Mouse (Mus musculus): ENCODE results near the gene Cdca4. TPM values are rescaled to one million over a fixed set of nuclear protein-coding genes. Genes with fewer than 3 reads are reported as not detected.

Cdca4 gene
- polyA plus RNA-seq, 1 experiment from 2014 or later, result 56.6 TPM

DNA sequence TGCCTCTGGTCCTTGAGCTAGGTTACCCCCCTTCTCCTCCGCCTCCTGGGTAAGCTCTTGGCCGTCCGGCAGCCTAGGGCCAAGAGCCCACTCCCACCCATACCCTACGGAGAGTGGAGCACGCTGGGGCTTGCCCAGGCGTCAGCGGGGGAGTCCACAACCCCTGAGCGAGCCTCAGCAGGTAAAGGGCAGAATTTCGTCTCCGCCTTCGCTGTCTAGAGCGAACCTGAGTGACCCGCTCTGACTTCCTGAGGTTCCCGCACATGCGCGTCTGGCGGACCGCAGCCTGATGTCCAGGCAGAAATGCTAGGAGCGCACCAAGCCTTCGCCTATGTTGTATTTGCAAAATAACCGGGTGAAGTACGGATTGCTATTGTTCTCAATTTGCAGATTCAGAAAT, 45.0 kb upstream of the Cdca4 start:
- Histone ChIP-seq H3K9ac (ENCODE audit: low read depth, low read length) (peak overlapping the region; percentile 43; the same call in 1 of the 2 replicates), H3K36me3 (ENCODE audit: insufficient read depth, low read length) (no peaks in the 10 kb centered on the region), H3K4me3 (replicated peaks; ENCODE audit: low read depth, low read length) (peak overlapping the region; percentile 20), H3K4me2 (ENCODE audit: low read length) (peak overlapping the region; percentile 58), H3K27ac (no peak overlapping the region), H3K4me1 (replicated peaks; ENCODE audit: insufficient read depth, low read length) (peaks cover 30% of the 10 kb centered on the region; the same call in 1 of the 2 replicates), H3K9me3 (replicated peaks; ENCODE audit: low read length) (no peaks in the 10 kb centered on the region), H3K27me3 (ENCODE audit: insufficient read depth, low read length) (peaks cover 46% of the 10 kb centered on the region)
- DNase-seq (ENCODE audit: low spot score) (no peak), ATAC-seq (replicated peaks; ENCODE audit: low FRiP score, low read depth) (0 out of 2 replicates have a peak, but pooled peaks have one; percentile 25)
- 12% methylated on average over 22 of the region's 22 CpGs for WGBS
- no peak for TF ChIP-seq CTCF (IDR thresholded peaks at IDR 0.05; ENCODE audit: low read depth)

DNA sequence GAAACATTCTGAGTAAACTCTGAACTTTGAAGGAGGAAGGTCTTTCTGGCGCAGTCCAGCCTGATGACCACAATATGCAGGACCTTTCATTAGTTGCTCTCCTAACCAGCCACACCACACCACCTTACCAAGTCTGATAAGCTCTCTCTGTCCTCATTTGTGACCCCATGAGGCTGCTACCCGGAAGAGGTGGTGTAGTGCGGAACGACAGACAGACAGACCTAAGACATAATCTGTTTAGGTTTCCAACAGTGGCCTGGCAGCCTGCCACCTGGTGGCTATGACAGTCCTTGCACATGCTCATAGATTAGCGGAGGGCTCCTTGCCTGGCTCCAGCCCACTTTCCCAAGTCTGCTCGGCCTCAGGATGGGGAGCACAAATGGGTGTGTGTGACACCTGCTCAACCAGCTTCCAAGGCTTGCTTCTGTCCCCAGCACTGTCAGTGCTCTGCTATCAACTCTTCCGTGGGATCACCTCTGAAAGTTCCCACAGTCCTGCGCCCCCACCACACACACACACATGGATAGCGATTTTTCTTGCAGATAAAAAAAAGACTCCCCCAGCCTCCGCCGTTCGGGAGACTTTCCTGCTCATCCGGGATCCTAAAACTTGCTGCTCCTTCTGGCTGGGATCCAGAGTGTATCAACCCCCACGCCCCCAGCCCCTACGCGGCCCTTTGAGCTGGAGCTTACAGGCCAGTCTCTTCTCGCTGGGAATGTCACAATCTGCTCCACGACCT, 44.4 kb upstream of the Cdca4 start:
- Histone ChIP-seq H3K4me2 (ENCODE audit: low read length) (peak overlapping the region; percentile 58), H3K4me1 (replicated peaks; ENCODE audit: insufficient read depth, low read length) (peaks cover 30% of the 10 kb centered on the region; the same call in 1 of the 2 replicates), H3K36me3 (ENCODE audit: insufficient read depth, low read length) (no peaks in the 10 kb centered on the region), H3K27ac (no peak overlapping the region), H3K4me3 (replicated peaks; ENCODE audit: low read depth, low read length) (peak overlapping the region; percentile 20), H3K9me3 (replicated peaks; ENCODE audit: low read length) (no peaks in the 10 kb centered on the region), H3K27me3 (ENCODE audit: insufficient read depth, low read length) (peaks cover 42% of the 10 kb centered on the region), H3K9ac (ENCODE audit: low read depth, low read length) (peak overlapping the region; percentile 43; the same call in 1 of the 2 replicates)
- DNase-seq (ENCODE audit: low spot score) (peak; percentile 84), ATAC-seq (replicated peaks; ENCODE audit: low FRiP score, low read depth) (0 out of 2 replicates have a peak, but pooled peaks have one; percentile 27)
- peak; percentile 93 for TF ChIP-seq CTCF (IDR thresholded peaks at IDR 0.05; ENCODE audit: low read depth)
- 14% methylated on average over 18 of the region's 18 CpGs for WGBS

DNA sequence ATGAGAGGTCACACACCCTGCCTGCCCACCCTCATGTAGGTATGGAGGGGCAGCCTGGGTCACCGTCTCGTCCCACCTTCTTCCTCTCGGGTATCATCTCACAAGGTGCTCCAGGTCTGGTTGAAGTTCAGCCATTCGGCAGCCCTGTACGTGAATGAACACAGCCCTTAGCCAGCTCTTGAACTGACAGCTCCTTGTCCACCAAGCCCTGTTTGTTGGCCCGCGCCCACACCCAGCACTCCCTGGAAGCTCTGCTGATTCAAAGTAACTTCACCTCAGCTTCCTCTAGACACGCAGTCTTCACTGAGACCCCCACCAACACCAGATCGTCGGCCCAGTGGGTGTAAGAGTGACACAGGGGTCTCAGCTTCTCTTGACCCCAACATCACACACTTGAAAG, 43.8 kb upstream of the Cdca4 start:
- no peak for TF ChIP-seq CTCF (IDR thresholded peaks at IDR 0.05; ENCODE audit: low read depth)
- Histone ChIP-seq H3K9me3 (replicated peaks; ENCODE audit: low read length) (no peaks in the 10 kb centered on the region), H3K4me2 (ENCODE audit: low read length) (no peak overlapping the region), H3K9ac (ENCODE audit: low read depth, low read length) (no peak overlapping the region), H3K4me3 (replicated peaks; ENCODE audit: low read depth, low read length) (no peak overlapping the region), H3K4me1 (replicated peaks; ENCODE audit: insufficient read depth, low read length) (peaks cover 28% of the 10 kb centered on the region; the same call in 1 of the 2 replicates), H3K27me3 (ENCODE audit: insufficient read depth, low read length) (peaks cover 36% of the 10 kb centered on the region), H3K36me3 (ENCODE audit: insufficient read depth, low read length) (no peaks in the 10 kb centered on the region), H3K27ac (no peak overlapping the region)
- DNase-seq (ENCODE audit: low spot score) (no peak), ATAC-seq (replicated peaks; ENCODE audit: low FRiP score, low read depth) (no peak)
- WGBS, result 82% methylated on average over 10 of the region's 10 CpGs

DNA sequence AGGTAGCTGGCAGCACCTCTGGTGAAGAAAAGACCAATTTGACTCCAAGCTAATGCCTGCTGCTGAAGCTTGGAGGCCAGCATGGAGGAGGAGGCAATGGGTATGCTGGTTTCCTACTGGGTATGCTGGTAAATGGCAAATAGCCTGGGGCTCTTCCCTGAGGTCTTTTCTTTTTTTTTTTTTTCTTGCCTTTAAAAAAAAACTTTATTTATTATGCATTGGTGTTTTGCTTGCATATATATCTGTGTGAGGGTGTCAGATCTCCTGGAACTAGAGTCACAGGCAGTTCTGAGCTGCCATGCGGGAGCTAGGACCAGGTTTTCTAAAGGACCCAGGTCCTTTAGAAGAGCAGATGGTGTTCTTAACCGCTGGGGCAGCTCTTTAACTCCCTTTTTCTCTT, 42.0 kb upstream of the Cdca4 start:
- no peak overlapping the region for H3K4me2 ChIP-seq (ENCODE audit: low read length)
- no peak overlapping the region for H3K27ac ChIP-seq
- H3K27me3 ChIP-seq (ENCODE audit: insufficient read depth, low read length), result peaks cover 23% of the 10 kb centered on the region
- H3K9me3 ChIP-seq (replicated peaks; ENCODE audit: low read length), result no peaks in the 10 kb centered on the region
- no peak for DNase-seq (ENCODE audit: low spot score)
- no peaks in the 10 kb centered on the region for H3K36me3 ChIP-seq (ENCODE audit: insufficient read depth, low read length)
- no peak overlapping the region for H3K4me3 ChIP-seq (replicated peaks; ENCODE audit: low read depth, low read length)
- no peak overlapping the region for H3K9ac ChIP-seq (ENCODE audit: low read depth, low read length)
- no peak for TF ChIP-seq CTCF (IDR thresholded peaks at IDR 0.05; ENCODE audit: low read depth)
- no peak for ATAC-seq (replicated peaks; ENCODE audit: low FRiP score, low read depth)
- WGBS, result 76% methylated on average over 2 of the region's 2 CpGs
- H3K4me1 ChIP-seq (replicated peaks; ENCODE audit: insufficient read depth, low read length), result peaks cover 19% of the 10 kb centered on the region; the same call in 1 of the 2 replicates

DNA sequence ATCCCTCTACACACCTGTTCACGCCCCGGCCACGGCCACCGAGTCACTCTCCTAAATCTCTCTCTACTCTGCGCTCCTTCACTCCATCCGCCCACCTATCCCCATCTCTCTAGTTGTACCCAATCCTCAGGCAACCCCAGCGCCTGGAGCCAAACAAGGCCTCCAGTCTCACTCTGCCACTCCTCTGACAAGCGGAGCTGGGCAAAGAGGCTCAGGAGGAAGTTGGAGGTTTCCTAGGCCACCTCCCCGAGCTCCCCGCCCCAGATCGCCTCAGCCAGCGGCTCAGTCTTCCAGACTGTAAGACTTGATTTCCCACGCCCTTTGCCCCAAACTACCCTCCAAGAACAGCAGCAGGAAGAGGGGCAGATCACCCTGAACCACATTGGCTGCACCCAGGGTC, 41.6 kb upstream of the Cdca4 start:
- no peak for ATAC-seq (replicated peaks; ENCODE audit: low FRiP score, low read depth)
- 52% methylated on average over 13 of the region's 13 CpGs for WGBS

DNA sequence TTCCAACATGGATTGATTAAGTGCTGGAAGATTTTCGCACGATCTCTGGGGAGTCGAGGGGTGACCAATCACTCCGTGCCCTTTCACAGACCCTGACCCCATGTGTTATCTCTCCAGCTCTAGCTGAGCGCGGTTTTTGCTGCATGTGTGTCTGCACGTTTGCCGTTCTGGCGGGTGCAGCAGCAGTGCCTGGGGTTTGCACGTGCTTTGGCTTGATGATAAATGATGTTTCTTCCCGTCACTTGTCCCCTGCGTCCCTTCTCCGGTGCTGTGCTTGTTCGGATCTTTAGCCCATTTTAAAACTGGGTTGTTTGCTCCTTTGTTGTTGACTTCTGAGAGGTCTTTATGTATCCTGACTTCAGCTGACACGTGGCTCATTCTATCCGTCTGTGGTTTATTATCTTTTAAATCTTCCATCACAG, 40.6 kb upstream of the Cdca4 start:
- DNase-seq (ENCODE audit: low spot score), result no peak
- Histone ChIP-seq H3K4me1 (replicated peaks; ENCODE audit: insufficient read depth, low read length) (peaks cover 15% of the 10 kb centered on the region; the same call in 1 of the 2 replicates), H3K27me3 (ENCODE audit: insufficient read depth, low read length) (peaks cover 13% of the 10 kb centered on the region), H3K9me3 (replicated peaks; ENCODE audit: low read length) (no peaks in the 10 kb centered on the region), H3K9ac (ENCODE audit: low read depth, low read length) (0 out of 2 replicates have a peak overlapping the region, but pooled peaks have one; percentile 18), H3K4me2 (ENCODE audit: low read length) (no peak overlapping the region), H3K27ac (no peak overlapping the region), H3K36me3 (ENCODE audit: insufficient read depth, low read length) (no peaks in the 10 kb centered on the region), H3K4me3 (replicated peaks; ENCODE audit: low read depth, low read length) (no peak overlapping the region)
- WGBS, result 7% methylated on average over 16 of the region's 16 CpGs
- no peak for ATAC-seq (replicated peaks; ENCODE audit: low FRiP score, low read depth)
- TF ChIP-seq CTCF (IDR thresholded peaks at IDR 0.05; ENCODE audit: low read depth), result no peak

More for the DNA sequence above, 41.6 kb upstream of the Cdca4 start:
- no peak overlapping the region for H3K9ac ChIP-seq (ENCODE audit: low read depth, low read length)
- no peaks in the 10 kb centered on the region for H3K9me3 ChIP-seq (replicated peaks; ENCODE audit: low read length)
- no peak for DNase-seq (ENCODE audit: low spot score)
- no peak overlapping the region for H3K27ac ChIP-seq
- H3K4me2 ChIP-seq (ENCODE audit: low read length), result no peak overlapping the region
- peaks cover 15% of the 10 kb centered on the region; the same call in 1 of the 2 replicates for H3K4me1 ChIP-seq (replicated peaks; ENCODE audit: insufficient read depth, low read length)
- no peaks in the 10 kb centered on the region for H3K36me3 ChIP-seq (ENCODE audit: insufficient read depth, low read length)
- peaks cover 20% of the 10 kb centered on the region for H3K27me3 ChIP-seq (ENCODE audit: insufficient read depth, low read length)
- no peak overlapping the region for H3K4me3 ChIP-seq (replicated peaks; ENCODE audit: low read depth, low read length)
- no peak for TF ChIP-seq CTCF (IDR thresholded peaks at IDR 0.05; ENCODE audit: low read depth)
